Mouse (Mus musculus): ENCODE data around the gene Slc35f6. TPM values are rescaled to one million over a fixed set of nuclear protein-coding genes. Genes with fewer than 3 reads are reported as not detected.
"Not testable (repeated sequence)": the region's sequence is repeated elsewhere in the genome, so short reads cannot be mapped to it uniquely, and the experiment has no call there.

The Slc35f6 gene
- total RNA-seq, 2 experiments from 2014 or later, result 5.7 to 16.7 TPM

DNA sequence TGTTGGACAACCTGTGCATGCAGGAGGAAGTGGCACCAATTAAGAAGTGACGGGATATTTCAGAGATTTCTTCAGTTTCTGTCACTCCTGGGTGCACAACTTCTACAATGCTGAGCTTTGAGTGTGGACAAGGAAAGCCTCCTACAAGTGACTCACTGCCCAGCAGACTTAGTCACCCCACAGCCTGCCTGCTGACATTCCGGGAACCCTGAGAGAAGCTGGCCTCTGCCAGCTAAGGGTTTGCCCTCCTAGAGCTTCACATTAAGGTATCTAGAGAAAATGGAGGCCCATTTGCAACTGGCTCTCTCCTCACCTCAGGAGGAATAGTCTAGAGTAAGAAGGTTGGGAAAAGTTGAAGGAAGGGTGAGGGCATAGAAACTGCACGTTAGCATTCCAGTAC, 3.8 kb downstream of the Slc35f6 start:
- ATAC-seq (replicated peaks; ENCODE audit: low FRiP score, poor library complexity, severe bottlenecking), result no peak

DNA sequence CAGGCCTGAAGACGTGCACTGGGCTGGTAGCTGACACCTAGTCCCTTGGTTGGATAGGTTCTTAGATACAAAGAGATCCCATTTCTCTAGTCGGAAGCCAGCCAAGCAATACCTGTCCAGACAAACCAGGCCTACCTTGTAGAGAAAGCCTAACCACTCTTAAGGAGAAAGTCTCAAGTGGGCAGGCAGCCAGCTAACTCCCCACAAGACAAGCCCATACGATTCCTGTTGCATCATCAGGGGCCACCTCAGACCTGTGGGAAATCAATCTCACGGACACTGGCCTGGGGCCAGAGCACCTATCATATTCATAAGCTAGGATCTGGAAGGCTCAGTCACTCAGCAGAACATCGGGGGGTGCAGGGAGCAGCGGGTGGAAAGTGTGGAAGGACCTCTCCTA, 5.5 kb downstream of the Slc35f6 start:
- ATAC-seq (replicated peaks; ENCODE audit: low FRiP score, poor library complexity, severe bottlenecking), result no peak

DNA sequence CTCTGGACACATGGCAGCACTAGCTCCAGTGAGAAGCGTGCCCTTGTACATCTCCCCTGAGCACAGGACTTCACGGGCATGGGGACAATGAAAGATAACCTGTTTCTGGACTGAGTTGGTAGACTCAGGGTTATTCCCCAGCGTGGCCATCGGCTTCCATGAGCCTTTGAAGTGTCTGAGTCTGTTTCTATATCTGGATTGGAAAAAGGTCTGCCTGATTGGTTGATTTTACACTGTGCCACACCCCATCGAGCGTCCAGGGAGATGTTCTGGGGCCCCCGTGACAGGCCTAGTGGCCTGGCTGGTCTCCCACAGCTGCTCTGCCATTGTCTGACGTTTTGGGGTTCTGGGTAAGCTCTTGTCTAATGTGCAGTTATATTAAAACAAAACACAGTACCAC, 7.3 kb downstream of the Slc35f6 start:
- ATAC-seq (replicated peaks; ENCODE audit: low FRiP score, poor library complexity, severe bottlenecking), result no peak

DNA sequence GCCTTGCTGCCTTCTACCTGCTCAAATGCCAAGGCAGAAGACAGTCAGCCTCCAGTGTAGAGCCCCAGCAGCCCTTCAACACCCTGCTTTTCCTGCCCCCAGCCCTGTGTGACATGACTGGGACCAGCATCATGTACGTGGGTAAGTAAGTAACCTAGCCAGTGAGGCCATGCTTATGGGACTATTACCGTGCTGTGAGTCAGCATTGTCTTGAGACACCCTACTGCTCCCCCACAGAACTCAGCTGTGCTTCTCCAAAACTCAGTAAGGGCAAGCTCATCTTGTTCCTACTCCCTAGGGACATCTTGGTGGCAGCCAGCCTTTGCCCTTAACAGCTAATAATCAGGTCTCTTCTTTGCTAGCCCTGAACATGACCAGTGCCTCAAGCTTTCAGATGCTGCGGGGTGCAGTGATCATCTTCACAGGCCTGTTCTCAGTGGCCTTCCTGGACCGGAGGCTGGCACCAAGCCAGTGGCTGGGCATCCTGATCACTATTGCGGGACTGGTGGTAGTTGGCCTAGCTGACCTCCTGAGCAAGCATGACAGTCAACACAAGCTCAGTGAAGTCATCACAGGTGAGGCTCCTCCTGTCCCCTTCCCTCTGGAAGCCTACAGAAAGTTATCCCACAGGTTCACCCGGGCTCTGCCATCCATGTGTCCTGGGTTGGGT, 7.9 kb downstream of the Slc35f6 start:
- ATAC-seq (replicated peaks; ENCODE audit: low FRiP score, poor library complexity, severe bottlenecking), result no peak

DNA sequence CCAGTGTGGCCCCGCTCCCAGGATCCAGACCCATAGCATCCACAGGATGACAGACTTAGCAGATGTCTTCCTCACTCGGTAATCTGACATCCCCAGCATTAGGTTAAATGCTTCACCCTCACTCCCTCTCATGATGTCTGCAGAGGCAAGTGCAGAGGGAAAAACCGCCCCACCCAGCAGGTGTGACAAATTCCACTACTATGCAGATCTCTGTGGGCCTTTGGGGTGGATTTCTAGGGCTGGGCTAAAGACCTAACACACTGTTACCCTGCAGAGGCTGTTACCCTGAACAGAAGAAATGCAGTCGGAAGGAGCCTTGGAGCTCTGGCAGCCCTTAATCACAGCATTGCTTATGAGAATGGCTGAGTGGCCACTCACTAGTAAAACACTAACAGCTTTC, 11.3 kb downstream of the Slc35f6 start:
- no peak for ATAC-seq (replicated peaks; ENCODE audit: low FRiP score, poor library complexity, severe bottlenecking)

DNA sequence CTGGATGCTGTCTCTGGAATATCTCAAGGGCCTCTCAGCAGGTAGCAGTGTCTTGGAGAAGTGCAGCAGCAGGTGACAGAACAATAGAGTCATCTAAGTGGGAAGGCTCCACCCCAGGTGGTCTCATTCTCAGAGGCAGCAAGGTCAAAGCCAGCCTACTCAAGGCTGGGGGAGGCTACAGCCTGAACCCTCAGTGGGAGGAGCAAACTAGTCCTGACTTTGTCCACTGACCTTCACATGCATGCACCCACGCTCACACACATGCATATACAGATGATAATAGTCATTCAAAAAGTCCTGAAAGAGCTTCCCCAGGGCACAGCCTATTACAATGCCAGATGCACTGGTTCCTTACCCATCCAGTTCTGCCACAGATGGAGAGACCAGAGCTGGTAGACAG, 12.5 kb downstream of the Slc35f6 start:
- no peak for ATAC-seq (replicated peaks; ENCODE audit: low FRiP score, poor library complexity, severe bottlenecking)

DNA sequence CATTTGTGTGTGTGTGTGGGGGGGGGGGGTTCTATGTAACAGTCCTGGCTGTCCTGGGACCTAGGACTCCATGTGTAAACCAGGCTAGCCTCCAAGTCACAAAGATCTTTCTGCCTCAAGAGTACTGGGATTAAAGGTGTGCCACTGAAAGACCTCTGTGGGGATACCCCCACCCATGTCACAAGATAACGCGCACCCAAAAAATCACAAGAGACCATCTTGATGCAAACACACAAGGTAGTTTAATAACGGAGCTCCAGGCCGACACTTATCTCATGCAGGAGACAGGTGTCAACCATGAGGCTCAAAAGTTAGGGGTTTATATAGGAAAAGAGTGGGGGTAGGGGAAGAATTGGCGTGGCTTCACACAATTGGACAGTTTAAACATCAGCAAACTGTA, 13.1 kb downstream of the Slc35f6 start:
- ATAC-seq (replicated peaks; ENCODE audit: low FRiP score, poor library complexity, severe bottlenecking), result no peak

DNA sequence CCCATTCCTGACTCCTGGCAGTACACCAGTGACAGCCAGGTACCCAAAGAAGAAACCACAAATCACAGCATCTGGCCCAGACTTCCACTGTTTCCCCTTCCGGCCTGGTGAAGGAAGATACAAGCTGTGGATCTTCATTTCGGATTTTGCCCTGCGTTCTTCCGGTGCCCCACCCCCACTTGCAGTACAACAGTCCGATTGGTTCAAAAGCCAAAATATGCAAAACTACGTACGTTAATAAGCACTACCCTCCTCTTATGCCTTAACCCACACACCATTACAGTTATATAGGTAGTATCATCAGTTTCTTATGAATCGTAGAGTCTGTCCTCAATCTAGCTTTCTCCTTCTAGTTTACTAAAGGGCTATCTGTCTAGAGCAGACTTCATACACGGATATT, 17.6 kb downstream of the Slc35f6 start:
- ATAC-seq (replicated peaks; ENCODE audit: low FRiP score, poor library complexity, severe bottlenecking), result no peak

DNA sequence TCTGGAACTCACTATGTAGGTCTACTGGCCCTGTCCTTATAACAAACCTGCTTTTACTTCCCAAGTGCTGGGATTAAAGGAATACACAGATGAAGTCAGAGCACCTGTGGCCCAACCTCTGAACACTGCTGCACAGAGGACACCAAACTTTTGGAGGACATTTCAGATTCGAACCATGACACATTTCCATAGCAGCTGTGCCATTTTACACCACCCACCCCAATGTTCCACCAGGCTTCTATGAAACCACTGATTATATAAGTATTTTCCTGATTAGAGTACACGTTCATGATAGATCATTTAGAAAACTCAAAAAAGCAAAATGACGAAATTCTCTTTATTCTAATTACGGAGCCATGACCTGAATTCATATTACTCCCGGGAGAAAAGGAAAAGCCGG, 18.2 kb downstream of the Slc35f6 start:
- no peak for ATAC-seq (replicated peaks; ENCODE audit: low FRiP score, poor library complexity, severe bottlenecking)

DNA sequence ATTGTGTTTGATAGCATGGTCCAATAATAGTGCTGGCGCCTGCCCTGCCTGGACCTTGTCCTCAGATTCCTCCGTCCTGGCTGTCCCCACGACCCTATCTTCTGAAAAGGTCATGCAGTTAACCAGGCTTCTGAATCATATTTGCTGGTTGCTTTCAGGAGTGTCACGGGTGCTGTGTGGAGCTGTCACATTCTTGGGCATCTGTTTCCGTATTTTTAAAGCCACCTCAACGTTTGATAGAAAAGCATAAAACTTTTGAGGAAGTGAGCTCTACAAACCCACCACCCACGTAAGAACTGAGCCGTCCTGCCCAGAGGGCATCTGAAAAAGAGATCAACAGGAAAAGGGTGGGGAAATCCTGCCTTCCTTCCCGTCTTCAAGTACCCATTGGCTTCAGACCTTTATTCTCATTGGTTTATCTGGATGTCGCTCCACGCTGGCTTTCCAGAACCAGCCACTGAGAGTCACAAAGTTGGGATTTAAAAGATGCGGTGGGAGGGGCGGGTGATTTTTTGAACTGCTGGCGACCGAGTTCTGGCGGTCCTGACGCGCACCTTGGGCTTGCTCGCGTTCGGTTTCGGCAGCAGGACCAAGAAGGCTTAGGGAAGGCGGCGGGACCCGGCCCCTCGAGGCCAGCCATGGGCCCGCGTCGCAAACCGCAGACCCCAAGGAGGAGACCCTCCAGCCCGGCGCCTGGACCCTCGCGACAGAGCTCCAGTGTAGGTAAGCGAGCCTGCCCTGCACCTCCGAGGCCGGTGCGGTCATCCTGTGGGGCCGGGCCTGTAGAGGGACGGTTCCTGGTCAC, 18.9 kb downstream of the Slc35f6 start, which contains the start of gene Cenpa:
Gene Cenpa (plus strand): TSS at position 387 of the 805 bp plus-strand sequence.
- peak; percentile 94 for ATAC-seq (replicated peaks; ENCODE audit: low FRiP score, poor library complexity, severe bottlenecking)

DNA sequence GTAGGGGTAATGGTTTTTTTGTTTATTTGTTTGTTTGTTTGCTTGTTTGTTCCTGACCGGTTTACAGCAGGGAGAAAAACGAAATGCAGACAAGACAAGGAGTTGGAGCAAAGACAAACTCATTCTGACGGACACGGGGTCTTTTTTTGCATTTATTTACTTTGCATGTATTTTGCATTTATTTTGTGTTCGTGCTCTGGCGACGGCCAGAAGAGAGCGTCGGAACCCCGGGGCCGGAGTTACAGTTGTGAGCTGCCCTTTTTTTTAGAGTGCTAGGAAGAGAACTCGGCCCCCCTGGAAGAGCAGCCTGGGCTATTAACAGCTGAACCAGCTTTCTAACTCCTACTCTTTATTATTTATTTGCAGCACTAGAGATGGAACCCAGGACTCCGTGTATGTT, 19.5 kb downstream of the Slc35f6 start:
- no peak for ATAC-seq (replicated peaks; ENCODE audit: low FRiP score, poor library complexity, severe bottlenecking)

DNA sequence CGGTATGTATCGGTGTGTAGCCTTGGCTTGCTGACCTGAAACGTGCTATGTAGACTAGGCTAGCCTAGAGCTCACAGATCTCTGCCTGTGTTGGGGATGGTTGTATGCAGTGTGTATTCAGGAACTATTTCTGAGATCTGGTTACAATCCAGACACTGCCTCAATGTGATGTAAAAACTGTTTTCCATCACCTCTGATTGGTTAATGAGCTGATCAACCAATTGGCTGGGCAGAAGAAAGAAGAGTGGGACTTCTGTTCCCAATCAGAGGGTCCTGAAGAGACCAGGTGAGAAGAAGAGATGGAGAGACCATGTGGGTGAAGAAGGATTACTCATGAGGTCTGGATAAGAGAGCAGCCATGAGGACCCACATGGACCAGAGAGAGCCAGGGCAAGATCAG, 20.0 kb downstream of the Slc35f6 start:
- no peak for ATAC-seq (replicated peaks; ENCODE audit: low FRiP score, poor library complexity, severe bottlenecking)

DNA sequence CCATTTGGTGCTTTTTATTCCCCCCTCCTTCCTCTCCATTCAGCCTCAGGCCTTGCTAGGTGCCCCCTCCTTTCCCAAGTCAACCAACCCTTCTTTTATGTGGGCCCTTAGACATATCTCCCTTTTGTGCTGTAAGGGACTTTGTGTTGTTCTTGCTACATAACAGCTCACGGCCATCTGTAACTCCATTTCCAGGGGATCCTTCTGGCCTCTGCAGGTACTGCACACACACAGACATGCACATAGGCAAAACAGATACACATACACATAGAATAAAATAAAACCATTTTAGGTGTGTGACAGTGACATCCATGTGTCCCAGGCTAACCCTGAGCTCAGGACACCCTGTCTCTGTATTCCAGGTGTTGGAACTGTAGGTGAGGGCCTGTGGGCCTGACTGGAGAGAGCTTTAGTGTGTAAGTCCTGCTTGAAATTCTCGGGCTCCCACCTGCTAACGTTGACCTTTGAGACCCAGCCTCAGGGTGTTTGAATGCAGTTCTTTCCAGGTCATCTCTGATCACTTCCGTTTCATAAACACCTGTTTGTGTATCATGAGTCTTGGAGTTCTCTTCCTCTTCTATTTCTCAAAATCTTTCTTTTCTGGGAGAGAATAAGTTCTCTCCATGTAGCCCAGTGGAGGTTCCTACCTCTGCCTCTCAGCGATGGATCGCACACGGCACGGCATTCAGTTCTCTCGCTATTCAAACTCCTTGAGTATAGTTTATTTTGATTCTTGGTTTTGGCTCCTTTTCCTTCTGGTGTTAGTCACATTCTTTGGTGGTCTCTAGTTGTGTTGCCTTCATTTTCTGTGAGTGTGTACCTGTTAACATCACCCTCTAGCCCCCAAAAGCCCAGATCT, 21.1 kb downstream of the Slc35f6 start:
- ATAC-seq (replicated peaks; ENCODE audit: low FRiP score, poor library complexity, severe bottlenecking), result no peak

DNA sequence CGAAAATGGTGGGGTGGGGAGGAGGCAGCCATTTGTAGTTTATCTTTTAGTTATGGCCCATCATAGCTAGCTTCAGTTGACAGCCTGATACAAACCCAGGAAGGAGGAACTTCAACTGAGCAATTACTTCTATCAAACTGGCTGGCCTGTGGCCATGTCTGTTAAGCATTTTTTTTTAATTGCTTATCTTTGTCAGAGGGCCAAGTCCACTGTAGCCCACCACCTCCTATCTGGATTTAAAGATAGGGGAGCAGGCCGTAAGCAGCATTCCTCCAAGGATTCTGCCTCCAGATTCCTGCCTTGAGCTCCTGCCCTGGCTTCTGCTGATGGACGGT, 21.7 kb downstream of the Slc35f6 start:
- no peak for ATAC-seq (replicated peaks; ENCODE audit: low FRiP score, poor library complexity, severe bottlenecking)

DNA sequence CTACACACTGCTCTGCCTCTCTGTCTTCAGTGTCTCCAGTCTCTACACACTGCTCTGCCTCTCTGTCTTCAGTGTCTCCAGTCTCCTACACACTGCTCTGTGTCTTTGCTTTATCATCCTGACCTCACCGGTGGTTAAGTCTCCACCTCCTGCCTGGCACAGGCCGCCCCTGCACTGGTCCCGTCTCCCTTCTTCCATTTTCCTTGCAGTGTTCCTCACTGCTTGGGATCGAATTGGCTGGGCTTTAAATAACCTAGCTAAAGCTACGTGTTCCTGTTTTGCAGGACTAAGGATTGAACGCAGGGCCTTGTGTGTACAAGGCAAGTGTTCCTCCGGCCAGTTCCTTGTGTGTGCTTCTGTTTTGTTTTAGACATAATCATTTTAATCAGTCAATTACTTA, 22.4 kb downstream of the Slc35f6 start:
- ATAC-seq (replicated peaks; ENCODE audit: low FRiP score, poor library complexity, severe bottlenecking), result no peak

DNA sequence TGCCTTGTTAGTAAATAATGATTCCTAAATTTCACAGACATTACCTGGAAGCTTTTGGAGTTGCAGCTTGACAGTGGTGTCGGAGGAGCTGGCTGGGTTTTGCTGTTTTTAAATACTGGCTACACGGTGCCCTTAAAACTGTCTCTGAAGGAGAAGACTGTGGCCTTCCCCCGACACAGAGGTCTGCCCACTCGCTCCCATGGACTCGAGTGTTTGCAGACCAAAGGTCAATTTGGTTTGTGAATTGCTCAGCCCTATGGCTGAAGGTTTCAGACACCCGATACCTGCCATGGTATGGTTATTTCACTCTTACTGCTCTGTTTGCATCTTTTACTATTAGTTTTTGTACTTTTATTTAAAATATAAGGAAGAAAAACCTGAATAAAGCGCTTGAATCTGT, 26.3 kb downstream of the Slc35f6 start:
- no peak for ATAC-seq (replicated peaks; ENCODE audit: low FRiP score, poor library complexity, severe bottlenecking)

DNA sequence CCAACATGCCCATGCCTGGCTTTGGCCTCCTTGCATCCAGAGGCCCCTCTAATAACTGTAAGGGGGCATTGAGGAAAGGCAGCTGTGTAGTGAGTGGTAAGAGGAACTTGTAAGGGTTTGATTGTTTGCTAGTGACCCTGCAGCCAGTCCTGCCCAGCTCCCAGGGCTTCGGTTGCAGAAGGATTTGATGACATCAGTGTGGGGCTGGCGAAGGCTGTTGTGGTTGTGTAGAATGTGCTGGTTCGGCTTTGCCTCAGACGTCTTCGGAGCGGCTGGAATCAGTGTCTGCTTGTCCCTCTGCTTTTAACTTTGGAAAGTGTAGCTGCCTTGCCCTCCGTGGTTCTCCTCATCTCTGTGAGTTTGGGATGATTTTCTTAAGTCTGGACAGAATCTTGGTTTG, 29.1 kb downstream of the Slc35f6 start:
- ATAC-seq (replicated peaks; ENCODE audit: low FRiP score, poor library complexity, severe bottlenecking), result no peak

DNA sequence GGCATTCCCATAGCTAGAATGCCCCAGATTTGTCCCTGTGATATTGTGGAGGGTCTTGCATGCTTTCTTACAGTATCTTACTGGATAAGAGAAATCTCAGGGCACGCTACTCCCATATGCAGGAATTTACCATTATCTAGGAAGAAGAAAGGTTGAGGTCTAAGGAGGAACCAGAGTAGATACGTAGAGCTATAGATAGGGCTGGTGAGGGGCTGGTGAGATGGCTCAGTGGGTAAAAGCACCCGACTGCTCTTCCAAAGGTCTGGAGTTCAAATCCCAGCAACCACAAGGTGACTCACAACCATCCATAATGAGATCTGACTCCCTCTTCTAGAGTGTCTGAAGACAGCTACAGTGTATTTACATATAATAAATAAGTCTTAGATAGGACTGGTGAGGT, 30.3 kb downstream of the Slc35f6 start:
- not testable (repeated sequence) for ATAC-seq (replicated peaks; ENCODE audit: low FRiP score, poor library complexity, severe bottlenecking)

DNA sequence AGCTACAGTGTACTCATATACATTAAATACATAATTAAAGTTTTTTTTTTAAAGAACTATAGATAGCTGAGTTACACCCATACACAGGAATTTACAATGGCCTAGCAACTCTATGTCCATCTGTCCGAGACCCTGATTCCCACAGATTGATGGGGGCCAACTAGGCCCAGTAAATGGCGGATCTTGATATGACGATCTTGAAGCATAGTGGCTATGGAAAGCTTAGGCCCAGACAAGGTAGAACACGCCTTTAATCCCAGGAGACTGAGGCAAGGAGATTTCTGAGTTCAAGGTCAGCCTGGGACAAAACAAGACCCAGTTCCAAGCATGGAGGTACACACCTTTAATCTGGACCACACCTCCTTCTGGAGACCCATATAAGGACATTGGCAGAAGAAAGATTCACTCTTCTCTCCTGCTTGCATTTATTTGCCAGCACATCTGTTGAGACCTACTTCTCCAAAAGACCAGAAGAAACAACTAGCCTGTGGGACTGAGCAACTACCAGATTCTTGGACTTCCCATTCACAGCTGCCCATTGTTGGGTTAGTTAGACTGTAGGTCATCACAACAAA, 31.1 kb downstream of the Slc35f6 start:
- ATAC-seq (replicated peaks; ENCODE audit: low FRiP score, poor library complexity, severe bottlenecking), result no peak

DNA sequence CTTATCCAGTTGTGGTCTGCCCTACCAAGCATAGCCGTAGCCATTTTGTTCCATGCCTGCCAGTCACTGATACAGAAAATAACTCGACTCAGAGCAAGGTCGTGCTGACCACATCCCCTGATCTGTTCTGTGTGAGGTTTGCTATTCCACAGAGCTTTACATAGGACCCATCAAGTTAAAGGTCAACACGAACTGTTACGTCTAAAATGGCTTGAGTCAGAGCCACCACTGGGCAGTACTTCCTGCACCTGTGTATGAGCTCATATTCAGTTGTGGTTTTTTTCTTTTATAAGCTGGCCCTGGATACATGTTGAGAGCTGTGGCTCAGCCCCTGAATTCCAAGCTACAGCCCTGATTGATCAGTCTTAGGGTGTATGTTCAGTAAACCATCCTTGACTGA, 31.9 kb downstream of the Slc35f6 start:
- ATAC-seq (replicated peaks; ENCODE audit: low FRiP score, poor library complexity, severe bottlenecking), result no peak

Measured in erythroblast, adult 5-6 weeks (primary cell).